Mouse (Mus musculus) CD4-positive helper T cell, adult 2 months (primary cell): ENCODE data around the gene Unc13b.

ENCODE experiments used
- DNase-seq: peaks from one replicate; pipeline ENCODE4 v3.0.0-alpha.2; 2012; ENCODE audit warnings: low read depth, missing footprints, low spot score

The Unc13b gene

DNA sequence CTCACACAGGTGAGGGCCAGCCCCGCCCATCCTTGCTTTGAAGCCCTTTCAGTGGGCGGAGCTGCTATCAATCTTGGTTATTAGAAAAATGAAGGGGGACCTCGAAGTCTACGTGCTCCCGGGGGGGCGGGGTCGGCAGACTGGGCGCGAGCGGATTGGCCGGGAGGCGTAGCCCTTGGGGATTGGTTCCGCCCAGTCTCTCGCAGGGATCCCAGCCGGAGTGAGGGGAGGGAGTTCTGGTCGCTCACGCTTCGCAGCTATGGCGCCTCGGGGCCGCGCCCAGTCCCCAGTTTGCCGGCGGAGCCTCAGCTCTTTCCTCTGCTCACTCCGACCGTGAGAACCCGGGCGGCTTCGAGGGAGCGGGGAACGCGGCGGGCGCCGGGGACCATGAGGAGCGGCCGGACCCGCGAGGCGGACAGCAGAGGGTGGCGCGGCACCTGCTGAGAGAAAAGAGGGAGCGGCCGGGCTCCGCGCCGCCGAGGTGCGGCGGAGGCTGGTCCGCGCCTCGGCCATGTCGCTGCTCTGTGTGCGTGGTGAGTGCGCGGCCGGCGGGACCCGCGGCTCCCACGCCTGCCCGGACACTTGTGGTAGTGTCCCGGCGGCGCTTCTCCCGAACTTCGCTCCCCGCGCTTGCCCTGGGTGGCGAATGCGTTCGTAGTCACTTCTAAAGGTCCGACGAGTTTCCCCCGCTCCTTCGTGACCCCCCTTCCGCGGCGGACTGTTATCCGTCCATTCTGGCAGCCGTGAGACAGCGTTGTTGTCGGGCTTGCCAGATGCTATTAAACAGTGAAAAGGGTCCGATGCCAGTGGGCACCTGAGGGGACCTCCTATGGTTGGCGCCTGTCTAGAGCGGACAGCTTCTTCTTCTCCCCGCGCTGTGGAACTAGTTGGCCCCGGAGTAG, at the start of gene Unc13b:
Unc13b (plus strand) TSS at position 201 of the 902 bp plus-strand sequence.
- DNase-seq = peak; percentile 85

GRCm38 (mm10) chr4:43010161-43011038, 48.4 kb upstream of the Unc13b start, which contains the start of gene Fancg:
Gene Fancg, minus strand, starts transcription at chr4:43010506.
- DNase-seq = peak; percentile 79

DNA sequence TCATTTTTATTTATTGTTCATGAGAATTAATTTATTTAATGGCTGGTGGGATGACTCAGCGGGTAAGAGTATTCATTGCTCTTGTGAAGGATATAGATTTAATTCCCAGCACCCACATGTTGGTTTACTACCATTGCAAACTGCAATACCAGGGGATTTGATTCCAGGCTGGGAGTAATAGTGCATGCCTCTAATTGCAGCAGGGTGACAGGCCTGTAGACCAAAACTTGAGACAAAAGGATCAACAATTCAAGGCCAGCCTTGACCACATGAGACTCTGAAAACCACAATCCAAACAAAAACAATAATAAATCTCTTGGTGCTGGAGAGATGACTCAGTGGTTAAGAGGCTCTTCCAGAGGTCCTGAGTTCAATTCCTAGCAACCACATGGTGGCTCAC, 46.7 kb upstream of the Unc13b start:
- DNase-seq = no peak

DNA sequence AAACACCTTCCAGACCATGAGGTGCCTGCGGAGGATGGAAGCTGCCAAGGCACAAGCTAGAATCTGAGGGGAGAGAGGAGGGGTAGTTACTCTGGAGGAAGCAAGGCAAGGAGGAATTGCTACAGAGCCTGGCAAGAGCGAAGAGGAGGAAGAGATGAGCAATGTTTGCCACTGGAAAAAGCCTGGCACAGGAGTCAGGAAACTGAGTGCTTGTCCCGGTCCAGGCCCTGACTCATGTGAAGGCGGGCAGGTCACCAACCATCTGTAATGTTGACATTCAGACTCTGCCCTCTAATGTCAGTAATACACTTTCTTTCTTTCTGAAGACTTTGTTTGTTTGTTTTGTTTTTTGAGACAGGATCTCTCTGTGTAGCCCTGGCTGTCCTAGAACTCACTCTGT, 40.6 kb upstream of the Unc13b start:
- no peak for DNase-seq

DNA sequence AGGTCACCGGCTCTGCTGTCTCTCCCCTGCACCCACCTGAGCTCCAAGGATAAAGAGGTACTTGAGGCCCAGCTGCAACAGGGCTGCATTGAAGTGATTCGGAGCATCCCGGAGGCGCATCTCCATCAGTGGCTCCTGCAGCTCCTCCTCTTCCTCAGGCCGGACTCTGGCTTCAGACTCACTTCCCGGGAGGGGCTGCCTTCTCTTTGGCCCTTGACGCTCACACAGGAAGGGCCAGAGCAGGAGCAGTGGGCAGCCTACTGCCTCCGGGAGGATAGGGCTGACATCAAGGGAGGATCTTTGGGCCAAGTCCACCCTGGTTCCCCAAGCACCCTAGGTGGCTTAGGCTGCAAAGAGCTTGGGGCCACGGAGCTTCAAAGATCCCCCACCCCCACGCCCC, 39.6 kb upstream of the Unc13b start:
- no peak for DNase-seq

DNA sequence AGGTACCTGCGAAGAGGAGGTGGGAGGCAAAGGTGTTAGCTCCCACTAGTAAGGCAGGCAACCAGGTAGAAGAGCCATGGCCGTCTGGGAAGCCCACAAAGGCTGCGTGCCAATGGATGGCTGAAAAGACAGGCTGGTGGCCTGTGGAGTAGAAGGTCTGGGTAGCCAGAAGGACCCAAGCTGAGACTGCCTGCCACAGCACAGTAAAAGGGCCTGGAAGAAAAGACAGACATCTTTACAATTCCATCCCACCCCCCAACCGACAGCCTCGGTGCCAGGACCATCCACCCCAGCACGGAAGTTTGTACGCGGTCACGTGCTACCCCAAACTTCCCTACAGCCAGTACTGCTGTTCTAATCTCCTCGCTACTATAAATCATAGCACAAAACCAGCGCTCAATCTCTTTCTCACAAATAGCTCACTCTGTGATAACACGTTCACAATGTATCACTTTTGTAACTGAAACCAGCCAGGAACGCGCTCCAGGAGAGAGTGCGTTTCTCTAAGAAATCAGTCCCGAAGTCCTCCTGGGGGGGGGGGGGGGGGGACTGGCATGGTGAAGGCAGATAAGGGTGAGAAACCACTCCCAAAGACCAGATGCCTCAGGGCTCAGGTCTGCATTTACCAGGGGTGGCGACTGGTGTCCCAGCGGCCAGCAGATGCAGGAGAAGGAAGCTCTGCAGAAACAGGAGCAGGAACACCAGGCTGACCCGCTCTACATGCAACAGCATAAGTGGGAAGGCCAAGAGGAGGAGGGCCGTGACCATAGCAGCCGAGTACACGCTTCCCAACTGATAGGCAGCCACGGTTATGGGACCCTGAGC, 38.9 kb upstream of the Unc13b start:
- DNase-seq = no peak

- no peak for DNase-seq
These were observed 37.9 kb upstream of the Unc13b start for GRCm38 (mm10) chr4:43020876-43021275.

DNA sequence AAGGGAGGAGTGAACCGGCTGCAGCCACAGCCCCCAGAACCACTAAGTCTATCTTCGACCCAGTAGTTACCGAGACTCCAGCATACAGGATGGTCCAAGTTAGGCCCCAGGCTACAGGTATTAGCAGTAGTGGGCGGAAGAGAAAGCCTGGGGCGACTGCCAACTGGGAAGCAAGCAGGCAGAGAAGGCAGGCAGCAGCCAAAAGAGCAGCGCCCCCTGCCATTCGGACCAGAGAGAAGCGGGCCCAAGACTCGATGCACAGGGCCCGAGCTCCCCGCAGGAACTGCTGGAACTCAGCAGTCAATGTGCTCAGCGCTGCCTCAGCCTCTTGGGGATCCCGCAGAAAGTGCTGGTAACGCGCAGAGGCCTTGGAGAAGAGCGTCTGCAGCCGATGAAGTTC, 37.4 kb upstream of the Unc13b start:
- no peak for DNase-seq

GRCm38 (mm10) chr4:43024673-43025072, 34.1 kb upstream of the Unc13b start:
- no peak for DNase-seq

DNA sequence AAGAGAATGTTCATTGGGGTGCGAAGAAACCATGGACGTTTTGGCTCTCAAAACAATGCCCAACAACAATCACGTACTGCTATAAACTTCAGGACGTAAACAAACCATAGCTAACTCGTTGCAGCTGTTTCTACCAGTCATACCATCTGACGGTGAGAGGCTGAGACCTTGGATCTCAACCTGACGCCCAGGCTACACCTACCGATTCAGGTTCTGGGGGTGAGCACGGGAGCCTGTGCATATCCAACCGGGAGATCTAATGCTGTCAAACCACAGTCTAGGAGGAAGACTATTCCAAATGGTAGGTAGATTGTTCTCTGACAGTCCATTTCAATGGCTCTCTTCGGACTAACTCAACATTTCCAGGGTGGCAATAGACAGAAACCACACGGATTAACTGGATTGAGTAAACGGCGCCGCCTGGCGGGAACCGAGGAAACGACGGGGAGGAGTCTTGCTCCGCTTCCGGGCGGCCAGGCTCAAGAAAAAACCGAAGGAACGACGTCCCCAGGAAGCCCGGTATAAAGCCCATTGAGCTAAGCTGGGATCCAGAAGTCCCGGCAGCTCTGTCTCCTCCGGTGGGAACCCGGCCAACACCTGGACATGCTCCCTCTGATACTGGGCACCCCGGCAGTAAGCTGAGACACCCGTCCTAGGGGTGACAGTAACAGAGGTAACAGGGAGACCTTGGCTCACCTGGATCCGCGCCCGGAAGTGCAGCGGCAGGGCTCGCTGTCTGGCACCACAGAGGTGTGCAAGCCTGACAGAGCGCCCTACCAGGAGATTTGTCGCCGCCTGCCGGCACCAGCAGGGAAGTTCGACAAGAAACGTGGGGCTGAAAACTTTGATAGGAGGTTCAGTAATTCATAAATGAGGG, 33.4 kb upstream of the Unc13b start, which contains the start of gene Pigo:
Pigo (minus strand) TSS at position 736 of the 877 bp plus-strand sequence.
- peak; percentile 94 for DNase-seq

- DNase-seq = no peak
These were observed 29.6 kb upstream of the Unc13b start for GRCm38 (mm10) chr4:43029121-43029520.

GRCm38 (mm10) chr4:43029749-43030148, 29.0 kb upstream of the Unc13b start:
- DNase-seq = no peak

- DNase-seq = no peak
These were observed 28.4 kb upstream of the Unc13b start for GRCm38 (mm10) chr4:43030352-43030751.

DNA sequence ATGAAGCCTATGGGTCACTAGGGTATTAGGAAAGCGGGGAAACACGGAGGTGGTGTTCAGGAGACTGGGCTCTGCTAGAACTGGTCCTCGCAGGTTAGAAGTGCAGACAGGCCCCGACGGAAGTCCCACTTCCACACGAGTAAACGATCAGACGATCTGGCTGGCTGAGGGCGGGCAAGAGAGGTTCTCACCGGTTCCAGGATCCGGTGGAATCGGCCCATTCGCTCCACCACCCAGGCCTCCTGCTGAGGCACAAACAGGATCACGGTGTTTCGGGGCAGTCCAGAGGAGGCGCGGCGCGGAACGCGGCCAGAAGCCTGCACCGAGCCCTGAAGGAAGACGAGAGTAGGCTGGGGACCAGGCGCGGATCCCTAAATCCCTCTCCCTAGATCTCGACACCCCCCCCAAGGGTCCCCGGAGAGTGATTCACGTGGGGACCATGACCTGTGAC, 27.9 kb upstream of the Unc13b start:
- DNase-seq = peak; percentile 49

GRCm38 (mm10) chr4:43031237-43031995, 27.3 kb upstream of the Unc13b start, which contains the start of gene Stoml2:
Gene Stoml2, minus strand, starts transcription at chr4:43031710.
- DNase-seq = peak; percentile 89

DNA sequence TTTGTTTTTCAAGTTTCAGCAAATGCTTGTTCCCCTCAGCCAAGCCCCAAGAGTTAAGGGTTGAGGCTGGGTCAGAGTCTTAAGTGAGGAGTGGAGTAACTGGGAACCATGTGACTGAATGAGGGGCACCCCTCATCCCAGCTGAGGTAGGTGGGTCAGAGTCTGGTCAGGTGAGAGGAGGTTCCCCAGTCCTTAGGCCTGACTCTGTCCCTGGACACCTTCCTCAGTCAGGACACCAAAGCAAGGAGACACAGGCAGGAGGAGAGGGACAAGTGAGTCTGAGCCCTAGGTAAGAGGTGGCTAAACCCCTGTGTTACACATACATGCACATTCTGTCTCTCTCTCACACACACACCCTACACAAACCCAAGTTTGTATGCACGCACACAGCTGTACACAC, 26.3 kb upstream of the Unc13b start:
- DNase-seq = no peak

- no peak for DNase-seq
These were observed 25.3 kb upstream of the Unc13b start for GRCm38 (mm10) chr4:43033481-43033880.

GRCm38 (mm10) chr4:43035851-43036250, 22.9 kb upstream of the Unc13b start:
- no peak for DNase-seq

DNA sequence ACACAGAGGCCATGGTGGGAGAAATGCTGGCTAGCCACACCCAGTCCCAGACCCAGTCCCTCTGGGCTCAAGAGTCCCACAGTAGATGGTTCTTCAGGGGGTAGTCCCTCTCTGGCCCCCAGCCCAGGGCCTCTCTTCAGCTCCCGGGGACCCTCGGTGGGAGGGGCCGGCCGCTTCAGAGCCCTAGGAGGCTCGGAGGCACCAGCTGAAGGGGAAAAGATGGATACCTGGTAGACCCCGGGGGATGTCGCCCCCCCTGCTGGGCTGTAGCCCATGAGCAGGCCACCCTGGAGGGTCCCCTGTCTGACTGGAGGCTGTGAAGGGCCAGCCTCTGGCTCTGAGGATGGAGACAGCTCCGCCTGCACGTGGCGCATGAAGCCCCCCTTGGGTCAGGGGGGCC, 22.4 kb upstream of the Unc13b start:
- DNase-seq = no peak
